Mouse (Mus musculus) thymus, adult 2 months (tissue): ENCODE data around the gene Trim45.

Experiments
- CTCF ChIP-seq: fragments of 200-500 bp; IDR thresholded peaks from 2 replicates; pipeline ENCODE4 v1.5.1; 2012; ENCODE audit warnings: mild to moderate bottlenecking, control low read depth, low read length, moderate library complexity, borderline replicate concordance; ENCODE audit not compliant: control insufficient read depth, poor library complexity, insufficient read depth; ENCODE audit errors: extremely low read depth
- POLR2A ChIP-seq: fragments of 200-500 bp; IDR thresholded peaks from 2 replicates; pipeline ENCODE4 v1.6.1; 2012; ENCODE audit warnings: mild to moderate bottlenecking, low read length, control low read depth, moderate library complexity; ENCODE audit not compliant: control insufficient read depth, poor library complexity, insufficient read depth; ENCODE audit errors: extremely low read depth

GRCm38 (mm10) chr3:100925176-100925575, 3.2 kb downstream of the Trim45 start:
- TF ChIP-seq CTCF (no peak), POLR2A (no peak)
